Mouse (Mus musculus) cerebellum, adult 11 months (tissue): Measurements from ENCODE around the gene Ccdc27.
A peak's percentile ranks its signal among the peaks of the same experiment; 100 is the strongest.

ENCODE experiments used
- DNase-seq: peaks from one replicate; pipeline ENCODE4 v3.0.0; 2022

Ccdc27 gene

GRCm38 (mm10) chr4:154042577-154042976 is at the start of gene Ccdc27:
TSS of gene Ccdc27 (minus strand) at chr4:154042677.
- DNase-seq: no peak

DNA sequence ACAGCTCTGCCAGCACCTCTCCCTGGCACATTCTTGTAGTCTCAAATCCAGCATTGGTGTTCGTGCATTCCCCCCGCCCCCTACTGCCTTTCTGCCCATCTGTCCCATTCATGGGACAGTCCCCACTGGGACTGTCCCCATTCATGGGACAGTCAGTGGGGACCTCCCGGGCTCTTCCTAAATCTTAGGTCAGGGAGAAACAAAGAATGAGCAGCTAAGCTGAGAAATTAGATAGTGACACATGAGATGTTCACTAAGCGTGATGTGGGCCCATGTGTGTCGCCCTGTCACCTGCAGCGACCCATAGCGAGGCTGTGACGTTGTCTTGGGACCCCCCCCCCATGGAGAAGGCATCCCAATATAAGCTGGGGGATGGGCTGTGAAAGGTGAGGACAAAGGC is 48.9 kb upstream of the Ccdc27 start:
- DNase-seq: no peak

- DNase-seq: no peak
Observed at GRCm38 (mm10) chr4:154089205-154089604, 46.7 kb upstream of the Ccdc27 start.

- DNase-seq: no peak
Observed at GRCm38 (mm10) chr4:154086436-154086835, 44.0 kb upstream of the Ccdc27 start.

GRCm38 (mm10) chr4:154085856-154086255 is 43.4 kb upstream of the Ccdc27 start:
- no peak for DNase-seq

DNA sequence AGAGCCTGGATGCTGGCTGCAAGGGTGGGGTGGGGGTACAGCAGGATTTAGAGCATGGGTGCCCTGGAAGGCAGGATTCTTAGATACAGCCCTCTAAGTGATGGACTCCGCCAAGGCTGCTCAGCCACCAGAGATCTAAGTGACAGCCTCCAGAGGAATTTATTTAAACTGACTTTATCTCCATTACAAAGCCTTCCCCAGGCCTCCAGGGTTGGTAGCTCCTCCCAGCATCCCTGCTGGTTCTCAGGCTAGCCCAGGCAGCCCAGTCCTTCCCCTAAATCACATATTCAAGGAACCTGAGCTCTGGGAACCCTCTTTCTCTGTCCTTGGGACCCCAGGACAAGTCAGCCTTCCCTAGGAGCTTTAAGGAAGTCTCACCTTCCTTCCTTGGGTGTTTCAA is 39.5 kb upstream of the Ccdc27 start:
- DNase-seq: no peak

GRCm38 (mm10) chr4:154081021-154081420 is 38.5 kb upstream of the Ccdc27 start:
- DNase-seq: peak; percentile 35

DNA sequence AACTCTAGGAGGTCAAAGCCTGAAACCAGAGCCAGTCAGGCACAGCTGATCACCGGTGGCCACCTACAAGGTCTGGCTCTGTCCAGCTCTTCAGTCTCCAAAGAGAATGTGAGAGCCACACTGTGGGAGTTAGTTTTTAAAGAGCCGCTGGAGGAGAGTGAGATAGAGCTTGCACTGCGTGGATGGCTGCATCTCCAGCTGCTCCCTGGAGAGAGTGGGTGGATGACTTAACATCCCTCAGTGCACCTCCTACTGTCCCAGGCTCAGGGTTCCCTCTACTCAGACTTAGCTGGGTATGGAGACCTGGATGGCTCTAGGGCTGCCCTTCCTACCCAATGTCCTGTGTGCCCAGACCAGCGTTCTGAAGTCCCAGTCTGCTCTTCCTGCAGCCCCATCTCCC is 37.7 kb upstream of the Ccdc27 start:
- no peak for DNase-seq

DNA sequence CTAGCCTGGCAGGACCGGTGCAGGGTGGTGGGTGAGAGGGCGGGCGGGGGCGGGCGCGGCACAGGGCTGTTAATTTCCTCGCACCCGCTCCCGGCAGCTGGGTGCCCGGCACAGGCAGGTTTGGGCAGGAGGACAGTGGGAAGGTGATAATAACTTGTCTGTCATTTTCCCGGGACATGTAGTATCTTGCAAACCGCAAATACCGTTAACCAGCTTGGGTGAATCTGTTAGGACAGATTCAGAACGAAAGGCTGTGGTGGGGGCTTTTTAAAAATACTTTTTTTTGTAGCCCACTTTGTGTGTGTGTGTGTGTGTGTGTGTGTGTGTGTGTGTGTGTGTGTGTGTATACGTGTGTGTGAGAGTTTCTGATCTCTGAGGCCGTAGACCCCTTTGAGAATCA is 29.5 kb upstream of the Ccdc27 start:
- no peak for DNase-seq

DNA sequence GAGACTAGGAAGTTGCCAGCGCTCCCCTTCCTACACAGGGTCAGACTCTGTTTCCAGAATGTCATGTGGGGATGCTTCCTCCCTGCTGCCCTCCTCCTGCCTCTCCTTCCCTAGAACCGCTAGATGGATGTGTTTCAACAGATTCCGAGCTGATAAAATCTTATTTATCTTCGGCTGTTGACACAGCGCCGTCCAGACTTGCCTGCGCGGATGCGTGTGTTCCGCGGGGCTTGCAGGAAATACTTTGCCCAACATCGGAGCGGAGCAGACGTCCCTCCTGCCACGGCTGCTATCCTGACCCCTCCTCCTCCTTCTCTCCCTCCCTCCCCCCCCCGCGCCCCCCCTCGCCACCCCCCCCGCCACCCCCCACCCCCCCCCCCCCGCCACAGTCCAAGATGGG is 29.0 kb upstream of the Ccdc27 start:
- DNase-seq: no peak

DNA sequence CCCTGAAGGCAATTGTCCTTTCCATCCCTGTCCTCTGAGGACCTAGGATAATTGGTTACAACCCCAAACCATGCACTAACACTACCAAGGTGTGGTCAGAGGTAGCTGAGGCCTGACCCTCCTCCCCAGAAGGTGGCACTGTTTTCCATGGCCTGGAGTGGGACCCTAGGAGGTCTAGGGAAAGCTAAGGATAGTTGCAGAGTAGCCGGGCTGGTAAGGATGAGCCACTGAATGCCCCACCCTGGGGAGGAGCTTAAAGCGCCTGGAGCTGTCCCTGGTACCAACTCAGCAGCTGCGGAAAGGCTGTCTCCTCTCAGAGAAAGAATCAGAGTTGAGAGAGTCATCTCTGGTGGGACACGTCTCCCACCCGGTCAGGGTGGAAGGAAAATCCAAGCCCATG is 28.4 kb upstream of the Ccdc27 start:
- DNase-seq: peak; percentile 16

- no peak for DNase-seq
Observed at GRCm38 (mm10) chr4:154064827-154065773, 22.6 kb upstream of the Ccdc27 start.

DNA sequence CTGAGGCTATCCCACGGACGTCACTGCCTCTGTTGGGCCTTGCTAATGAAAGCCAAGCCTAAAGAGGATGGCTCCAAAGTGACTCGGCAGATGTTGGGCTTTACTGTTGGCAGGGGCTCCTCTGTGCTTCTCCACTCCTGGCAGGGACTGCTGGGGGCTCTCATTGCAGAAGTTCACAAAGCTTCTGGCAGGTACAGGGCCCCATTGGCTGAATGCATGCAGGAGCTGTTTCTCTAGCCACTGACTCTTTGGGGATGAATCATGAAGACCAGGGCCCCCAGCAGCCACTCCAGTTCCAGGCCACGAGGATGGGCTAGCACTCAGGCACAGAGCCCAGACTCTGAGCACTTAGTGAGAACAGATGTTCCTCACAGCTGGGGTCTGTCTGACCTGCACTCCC is 15.2 kb upstream of the Ccdc27 start:
- no peak for DNase-seq

DNA sequence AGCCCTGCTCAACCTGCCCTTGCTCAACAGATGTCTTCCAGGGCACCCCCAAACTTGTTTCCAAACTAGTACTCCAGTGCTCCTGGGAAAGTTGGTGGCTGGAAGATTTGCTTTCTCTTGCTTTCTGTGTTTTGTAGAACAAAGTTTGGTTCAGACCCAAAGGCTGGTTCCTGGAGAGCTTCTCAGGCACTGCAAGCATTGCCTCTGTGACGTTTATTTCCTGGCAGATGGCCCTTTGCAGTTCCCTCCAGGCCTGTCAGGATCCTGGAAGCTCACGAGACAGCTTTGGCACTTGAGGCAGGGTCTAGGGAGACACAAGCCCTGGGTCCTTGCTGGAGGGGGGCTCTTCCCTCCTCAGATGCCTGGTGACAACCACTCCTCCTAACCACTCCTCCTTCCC is 14.2 kb upstream of the Ccdc27 start:
- DNase-seq: no peak

DNA sequence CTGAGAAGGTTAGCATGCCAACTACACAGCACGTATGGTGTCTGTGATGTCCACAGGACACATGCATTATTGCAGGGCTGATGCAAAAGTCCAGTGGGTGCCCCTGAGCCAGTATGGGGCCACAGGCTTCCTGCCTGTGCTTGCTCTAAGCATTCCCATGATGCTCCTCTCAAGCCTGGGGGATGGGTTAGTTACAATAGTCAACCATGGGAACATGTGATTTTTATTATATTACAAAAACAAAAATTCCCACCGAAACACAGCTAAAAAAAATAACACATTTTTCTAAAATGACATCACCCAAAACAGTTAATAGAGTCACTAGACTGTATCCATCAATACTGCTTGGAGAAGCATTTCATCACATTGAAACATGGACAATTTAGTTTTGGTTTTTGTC is 13.6 kb upstream of the Ccdc27 start:
- DNase-seq: no peak

GRCm38 (mm10) chr4:154055482-154055881 is 13.0 kb upstream of the Ccdc27 start:
- no peak for DNase-seq

GRCm38 (mm10) chr4:154053065-154053464 is 10.6 kb upstream of the Ccdc27 start:
- DNase-seq: no peak

DNA sequence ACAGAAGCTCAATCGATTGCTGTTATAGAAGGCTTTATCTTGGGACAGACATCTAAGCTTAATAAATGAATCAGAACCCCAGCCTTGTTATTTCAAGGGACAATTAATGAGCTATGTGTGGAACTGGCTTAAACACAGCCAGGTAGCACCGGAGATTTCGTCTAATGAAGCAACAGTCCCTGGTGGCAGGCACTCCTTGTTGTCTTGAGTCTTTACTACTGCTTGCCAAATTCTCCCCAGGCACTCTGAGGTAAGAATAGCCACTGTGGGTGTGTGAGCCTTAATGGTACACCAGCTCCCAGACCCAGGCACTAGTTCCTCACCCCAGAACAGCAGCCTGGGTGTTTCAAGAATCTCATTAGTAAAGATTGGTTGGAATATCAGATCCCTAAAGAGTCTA is 8.9 kb upstream of the Ccdc27 start:
- no peak for DNase-seq

DNA sequence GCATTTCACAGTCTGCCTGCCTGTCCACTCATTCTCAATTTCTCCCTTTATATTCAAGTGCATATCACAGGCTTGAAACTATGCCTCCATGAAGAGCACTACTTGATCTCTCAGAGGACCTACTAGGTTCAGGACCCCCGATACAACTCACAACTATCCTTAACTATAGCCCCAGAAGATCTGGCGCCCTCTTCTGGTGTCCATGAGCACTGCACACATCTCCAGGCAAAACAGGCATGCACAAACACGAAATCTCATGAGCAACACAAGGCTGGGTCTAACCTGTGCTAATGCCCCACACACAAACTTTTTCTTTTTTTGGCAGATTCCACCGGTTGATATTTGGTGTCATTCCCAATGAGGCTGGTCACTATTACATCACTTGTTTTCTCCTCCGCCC is 3.4 kb upstream of the Ccdc27 start:
- DNase-seq: no peak

- no peak for DNase-seq
Observed at GRCm38 (mm10) chr4:154037123-154037522, 5.4 kb downstream of the Ccdc27 start.

- DNase-seq: no peak
Observed at GRCm38 (mm10) chr4:154028646-154029045, 13.8 kb downstream of the Ccdc27 start.

DNA sequence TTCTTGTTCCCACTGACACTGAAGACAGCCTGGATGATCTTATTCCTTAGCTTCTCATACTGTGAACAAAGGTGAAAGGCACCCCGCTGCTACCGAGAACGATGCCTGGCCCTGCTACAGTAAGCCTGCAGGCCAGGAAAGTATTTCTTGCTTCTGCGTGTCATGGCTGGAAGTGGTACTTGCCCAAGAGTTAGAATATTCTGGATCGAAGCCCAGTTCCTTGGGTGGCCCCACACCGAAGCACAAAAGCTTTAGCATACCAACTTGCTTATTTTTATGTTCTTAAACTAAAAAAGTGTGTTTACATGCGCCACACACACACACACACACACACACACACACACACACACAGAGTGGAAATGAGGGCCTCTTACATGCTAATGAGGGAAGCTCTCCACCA is 14.4 kb downstream of the Ccdc27 start:
- DNase-seq: no peak

DNA sequence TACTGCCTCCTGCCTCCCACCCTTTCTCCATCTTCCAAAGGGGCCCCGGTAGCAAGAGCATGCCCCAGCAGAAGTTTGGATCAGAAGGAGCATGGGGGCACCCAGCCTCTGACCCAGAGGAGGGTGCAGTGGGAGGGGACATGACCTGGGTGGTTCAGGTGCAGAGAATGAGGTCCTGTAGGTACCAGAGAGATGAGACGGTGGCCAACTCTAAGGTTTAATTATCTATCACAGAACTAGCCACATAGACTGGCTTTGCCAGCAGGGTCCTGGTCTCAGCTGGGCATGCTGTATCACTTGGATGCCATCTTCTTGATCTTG is 16.1 kb downstream of the Ccdc27 start:
- no peak for DNase-seq

DNA sequence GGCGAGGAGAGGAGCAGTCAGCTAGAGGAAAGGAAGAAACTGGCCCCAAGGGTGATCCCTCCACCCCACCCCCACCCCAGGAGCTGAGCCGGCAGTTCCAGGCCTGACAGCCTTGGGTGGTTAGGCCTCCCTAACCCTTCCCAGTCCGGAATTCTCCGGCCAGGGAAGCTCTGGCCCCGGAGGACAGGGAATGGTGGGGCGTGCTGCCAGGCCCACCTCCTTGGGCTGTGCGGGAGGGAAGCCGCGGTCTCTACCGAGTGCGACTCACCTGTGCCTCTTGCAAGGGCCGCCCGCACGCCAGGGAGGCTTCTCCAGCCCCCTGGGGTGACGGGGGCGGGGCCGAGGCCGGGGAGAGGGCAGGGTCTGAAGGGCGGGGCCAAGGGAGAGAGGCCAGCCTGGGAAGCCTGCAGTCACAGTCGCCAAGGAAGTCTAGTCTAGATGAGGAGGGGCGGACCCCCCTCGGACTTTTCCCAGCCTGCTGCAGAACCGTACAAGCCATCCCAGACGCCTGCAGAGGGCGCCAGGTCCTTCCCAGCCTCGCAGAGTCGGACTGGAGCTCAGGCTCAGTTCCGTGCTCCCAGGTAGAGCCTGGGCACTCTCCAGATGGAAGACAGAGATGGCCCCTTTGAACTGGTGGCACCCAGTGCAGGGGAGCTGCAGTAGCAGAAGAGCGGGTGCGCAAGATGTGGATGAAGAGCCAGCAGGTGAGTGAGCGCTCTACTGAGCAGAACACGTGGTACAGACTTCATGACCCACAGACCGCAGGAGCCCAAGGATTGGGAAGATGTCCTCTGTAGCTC is 16.6 kb downstream of the Ccdc27 start, which contains the start of gene Smim1:
Smim1 (minus strand) TSS at position 590 of the 800 bp plus-strand sequence.
- peak; percentile 47 for DNase-seq
